Mouse (Mus musculus) stomach, postnatal 0 days (tissue): ENCODE measurements at regions not wholly inside any gene's neighbourhood (a gene's known extent, or its start where the extent isn't known, plus 50 kb on each side); places are given as distances from the start of the nearest gene placed in this dataset.

ENCODE experiments used
- ATAC-seq: fragments of 200-750 bp; cut with Nextera tagmentation; 2 replicates; pipeline ENCODE4 v1.8.0; 2017; ENCODE audit not compliant: low FRiP score, low TSS enrichment
- DNase-seq: peaks from one replicate; pipeline ENCODE4 v3.0.0-alpha.2; 2016; ENCODE audit warnings: low spot score
- H3K27ac ChIP-seq: fragments of 300-500 bp; sonication (generic); replicated peaks from 2 replicates; pipeline ENCODE4 v1.5.1; 2014; ENCODE audit warnings: mild to moderate bottlenecking, control low read depth
- H3K27me3 ChIP-seq: fragments of 300-500 bp; sonication (generic); 2 replicates; pipeline ENCODE4 v1.6.1; 2014; ENCODE audit warnings: low read length; ENCODE audit not compliant: control insufficient read depth, insufficient read depth
- H3K36me3 ChIP-seq: fragments of 300-500 bp; sonication (generic); 2 replicates; pipeline ENCODE4 v1.6.1; 2014; ENCODE audit warnings: low read length, mixed read lengths; ENCODE audit not compliant: control insufficient read depth, insufficient read depth
- H3K4me1 ChIP-seq: fragments of 300-500 bp; sonication (generic); replicated peaks from 2 replicates; pipeline ENCODE4 v1.6.1; 2014; ENCODE audit warnings: antibody characterized with exemption; ENCODE audit not compliant: control insufficient read depth, insufficient read depth
- H3K4me2 ChIP-seq: fragments of 300-500 bp; sonication (generic); replicated peaks from 2 replicates; pipeline ENCODE4 v1.6.1; 2014; ENCODE audit warnings: low read depth, mild to moderate bottlenecking, control low read depth, moderate library complexity
- H3K4me3 ChIP-seq: fragments of 300-500 bp; sonication (generic); 2 replicates; pipeline ENCODE4 v1.5.1; 2014; ENCODE audit warnings: low read depth, low read length, control low read depth
- H3K9ac ChIP-seq: fragments of 300-500 bp; sonication (generic); 2 replicates; pipeline ENCODE4 v1.6.1; 2014; ENCODE audit warnings: mild to moderate bottlenecking, low read length, control low read depth, mixed read lengths
- H3K9me3 ChIP-seq: fragments of 300-500 bp; sonication (generic); 2 replicates; pipeline ENCODE4 v1.6.1; 2016; ENCODE audit warnings: low read length; ENCODE audit not compliant: control insufficient read depth
- CTCF ChIP-seq: IDR thresholded peaks from 2 replicates; pipeline ENCODE4 v1.5.1; 2016; ENCODE audit warnings: antibody characterized with exemption, low read depth, mild to moderate bottlenecking, moderate library complexity
- EP300 ChIP-seq: optimal IDR thresholded peaks from 2 replicates; pipeline ENCODE3; 2016; ENCODE audit warnings: antibody characterized with exemption
- WGBS: fragments of 180-500 bp; shearing (Covaris S2); extraction: QIAGEN DNeasy Blood & Tissue Kit; methylation state at CpG from one replicate; pipeline ENCODE4 v1.1.7; 2014; 5-methylcytosine and 5-hydroxymethylcytosine counted together

DNA sequence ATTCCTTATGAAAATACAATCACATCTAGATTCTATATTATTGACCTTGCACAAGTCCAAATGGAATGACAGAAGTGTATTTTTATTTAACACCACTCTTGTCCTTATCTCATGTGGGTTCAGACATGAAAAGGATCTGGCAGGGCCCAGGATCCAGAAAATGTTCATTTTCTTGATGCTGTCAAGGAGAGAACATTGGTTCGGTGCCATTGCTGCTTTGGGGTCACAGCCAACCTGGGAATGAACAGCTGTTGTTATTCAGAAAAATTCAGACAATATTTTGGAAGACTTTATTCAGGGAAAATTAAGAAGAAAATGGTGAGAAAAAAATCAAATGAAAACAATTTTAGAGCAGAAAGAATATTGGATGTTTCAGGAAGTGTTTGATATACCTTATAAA, 590.0 kb downstream of the Iqcm start:
- Histone ChIP-seq H3K27me3 (no peaks in the 10 kb centered on the region), H3K36me3 (no peaks in the 10 kb centered on the region), H3K4me3 (no peak overlapping the region), H3K27ac (no peak overlapping the region), H3K9ac (no peak overlapping the region), H3K4me1 (no peaks in the 10 kb centered on the region), H3K9me3 (no peaks in the 10 kb centered on the region), H3K4me2 (no peak overlapping the region)
- ATAC-seq (no peak), DNase-seq (no peak)
- no peak for TF ChIP-seq EP300
- TF ChIP-seq CTCF, result no peak
- 45% methylated on average over 1 of the region's 1 CpGs for WGBS

GRCm38 (mm10) chr8:76052003-76052402, 603.5 kb downstream of the Iqcm start:
- no peaks in the 10 kb centered on the region for H3K9me3 ChIP-seq
- H3K9ac ChIP-seq, result no peak overlapping the region
- H3K27me3 ChIP-seq, result no peaks in the 10 kb centered on the region
- 67% methylated on average over 4 of the region's 4 CpGs for WGBS
- no peak for DNase-seq
- TF ChIP-seq CTCF (no peak), EP300 (no peak)
- no peaks in the 10 kb centered on the region for H3K4me1 ChIP-seq
- no peak overlapping the region for H3K27ac ChIP-seq
- H3K4me3 ChIP-seq, result no peak overlapping the region
- no peaks in the 10 kb centered on the region for H3K36me3 ChIP-seq
- H3K4me2 ChIP-seq, result no peak overlapping the region
- ATAC-seq, result no peak

DNA sequence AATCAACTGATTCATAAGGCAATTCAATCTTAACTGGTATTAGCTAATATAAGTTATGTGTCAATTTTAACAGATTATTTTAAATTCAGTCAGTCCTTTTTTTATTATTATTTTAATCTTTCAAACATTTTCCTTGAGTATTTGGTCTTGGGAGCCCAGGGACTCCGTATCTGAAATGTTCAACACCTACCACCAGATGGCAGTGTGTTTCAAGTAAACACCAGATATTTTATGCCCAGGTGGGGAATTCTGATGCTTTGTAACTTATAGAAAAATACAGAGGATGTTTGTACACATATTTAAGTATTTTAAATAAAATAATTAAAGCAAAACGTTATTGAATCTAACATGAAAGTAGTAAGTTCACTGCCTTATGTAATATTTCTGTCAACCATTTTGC, 619.2 kb downstream of the Iqcm start:
- no peak for DNase-seq
- H3K9me3 ChIP-seq, result no peaks in the 10 kb centered on the region
- no peaks in the 10 kb centered on the region for H3K27me3 ChIP-seq
- no peak overlapping the region for H3K4me3 ChIP-seq
- H3K27ac ChIP-seq, result no peak overlapping the region
- H3K9ac ChIP-seq, result no peak overlapping the region
- no peaks in the 10 kb centered on the region for H3K36me3 ChIP-seq
- no peaks in the 10 kb centered on the region for H3K4me1 ChIP-seq
- ATAC-seq, result no peak
- no peak overlapping the region for H3K4me2 ChIP-seq
- 9% methylated on average over 2 of the region's 2 CpGs for WGBS
- TF ChIP-seq CTCF, result peak; percentile 74
- TF ChIP-seq EP300, result no peak

GRCm38 (mm10) chr8:76072671-76073351, 624.3 kb downstream of the Iqcm start:
- TF ChIP-seq CTCF, result no peak
- no peak for TF ChIP-seq EP300
- Histone ChIP-seq H3K9ac (no peak overlapping the region), H3K9me3 (no peaks in the 10 kb centered on the region), H3K4me1 (no peaks in the 10 kb centered on the region), H3K27ac (no peak overlapping the region), H3K4me3 (no peak overlapping the region), H3K36me3 (no peaks in the 10 kb centered on the region), H3K27me3 (no peaks in the 10 kb centered on the region), H3K4me2 (no peak overlapping the region)
- DNase-seq (no peak), ATAC-seq (no peak)
- 57% methylated on average over 3 of the region's 3 CpGs for WGBS

DNA sequence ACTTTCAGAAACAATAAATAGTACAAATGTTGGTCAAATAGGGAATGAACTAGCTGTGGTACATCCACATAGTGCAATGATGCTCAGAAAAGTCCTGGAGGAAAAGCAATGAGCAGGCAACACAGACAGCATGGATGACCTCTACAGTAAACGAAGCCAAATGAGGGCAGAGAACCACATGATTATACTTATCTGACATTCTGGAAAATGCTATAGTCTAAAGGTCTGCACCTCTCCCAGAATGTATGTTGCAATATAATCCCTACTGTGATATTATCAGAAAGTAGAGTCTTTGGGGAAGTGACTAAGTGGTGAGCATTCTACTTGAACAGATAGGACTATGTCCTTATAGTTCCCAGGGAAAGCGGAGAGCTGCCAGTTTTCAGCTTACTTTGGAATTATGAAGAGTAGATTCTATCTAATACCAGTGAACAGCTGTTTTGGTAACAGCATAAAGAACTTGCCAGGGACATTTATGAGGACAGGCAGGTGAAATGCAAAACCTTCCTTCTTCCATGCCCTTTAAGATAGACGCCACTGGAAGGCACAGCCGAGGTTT, 672.2 kb downstream of the Iqcm start:
- H3K27ac ChIP-seq, result no peak overlapping the region
- H3K4me3 ChIP-seq, result no peak overlapping the region
- DNase-seq (no peak), ATAC-seq (no peak)
- H3K4me1 ChIP-seq, result no peaks in the 10 kb centered on the region
- TF ChIP-seq CTCF (no peak), EP300 (no peak)
- no peaks in the 10 kb centered on the region for H3K9me3 ChIP-seq
- 77% methylated on average over 4 of the region's 4 CpGs for WGBS
- no peak overlapping the region for H3K9ac ChIP-seq
- no peak overlapping the region for H3K4me2 ChIP-seq
- no peaks in the 10 kb centered on the region for H3K36me3 ChIP-seq
- H3K27me3 ChIP-seq, result no peaks in the 10 kb centered on the region

- Histone ChIP-seq H3K27ac (no peak overlapping the region), H3K4me1 (no peaks in the 10 kb centered on the region), H3K4me2 (no peak overlapping the region), H3K4me3 (no peak overlapping the region), H3K27me3 (no peaks in the 10 kb centered on the region), H3K9ac (no peak overlapping the region), H3K36me3 (no peaks in the 10 kb centered on the region), H3K9me3 (no peaks in the 10 kb centered on the region)
- DNase-seq, result no peak
- TF ChIP-seq CTCF (no peak), EP300 (no peak)
- no peak for ATAC-seq
- 59% methylated on average over 2 of the region's 2 CpGs for WGBS
Observed at GRCm38 (mm10) chr8:76127486-76127885, 679.0 kb downstream of the Iqcm start.
